Mouse (Mus musculus) yolk sac, embryonic 10.5 days (tissue): ENCODE data around the gene Abcf1.

Experiments
- DNase-seq: peaks from one replicate; pipeline ENCODE4 v3.0.0-alpha.2; 2017; ENCODE audit warnings: low spot score

The Abcf1 gene

DNA sequence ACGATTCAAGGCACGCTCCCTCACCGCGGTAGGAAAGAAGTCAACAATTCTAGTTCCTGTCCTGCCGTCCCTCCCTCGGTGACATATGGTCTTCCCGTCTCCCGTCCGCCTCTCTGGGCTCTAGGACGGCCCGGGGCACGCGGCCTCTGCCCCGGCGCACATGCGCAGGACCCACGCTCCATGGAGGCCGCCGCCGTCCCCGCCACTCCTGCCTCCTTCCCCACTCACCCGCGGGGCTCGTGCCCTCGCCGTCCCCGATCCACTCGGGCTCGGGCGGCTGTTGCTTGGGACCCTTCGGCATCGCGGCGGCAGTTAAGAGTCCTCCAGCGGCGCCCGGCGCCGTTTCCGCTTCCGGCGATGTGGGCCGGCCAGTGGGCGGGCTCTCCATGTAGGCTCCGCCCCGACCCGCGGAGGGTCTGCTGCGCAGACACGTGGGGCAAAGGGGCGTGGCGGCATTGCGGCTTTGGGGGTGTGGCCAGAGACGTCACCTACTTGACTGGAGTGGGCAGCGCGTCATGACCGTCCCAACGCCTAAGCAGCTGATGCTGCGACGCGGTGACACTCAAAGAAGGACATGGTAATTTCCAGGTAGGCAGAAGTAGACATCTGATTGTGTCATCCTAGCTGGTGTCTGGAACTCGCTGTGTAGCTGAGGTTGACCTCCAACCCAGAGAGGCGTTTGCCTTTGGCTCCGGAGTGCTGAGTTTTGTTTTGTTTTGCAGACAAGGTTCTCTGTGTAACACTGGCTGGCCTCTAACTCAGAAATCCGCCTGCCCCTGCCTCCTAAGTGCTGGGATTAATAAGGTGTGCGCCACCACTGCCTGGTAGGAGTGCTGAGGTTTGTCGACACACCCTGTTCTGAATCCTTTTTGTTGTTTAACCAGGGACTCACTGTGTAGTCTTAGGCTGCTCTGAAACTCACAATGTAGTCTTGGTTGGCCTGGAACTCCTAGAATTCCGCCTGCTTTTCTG is at the start of gene Abcf1:
Gene Abcf1, minus strand, starts transcription at position 344 of the 972 bp plus-strand sequence.
- DNase-seq, result peak; percentile 97

DNA sequence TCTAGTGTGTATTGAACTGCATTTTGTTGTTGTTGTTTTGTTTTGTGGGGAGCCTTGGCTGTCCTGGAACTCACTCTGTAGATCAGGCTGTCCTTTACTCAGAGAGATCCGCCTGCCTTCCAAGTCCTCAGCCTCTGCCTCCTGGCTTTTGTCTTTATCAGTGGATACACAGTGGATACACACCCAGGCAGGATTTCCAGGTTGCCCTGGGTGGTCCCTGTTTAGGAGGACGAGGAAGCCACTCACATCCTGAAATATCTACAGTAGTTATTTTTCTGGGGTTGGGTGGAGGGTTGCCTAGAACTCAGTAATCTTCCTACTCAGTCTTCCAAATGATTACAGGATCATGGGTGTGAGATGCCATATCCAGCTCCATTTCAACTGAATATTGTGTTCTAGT is 49.4 kb upstream of the Abcf1 start:
- DNase-seq, result no peak

DNA sequence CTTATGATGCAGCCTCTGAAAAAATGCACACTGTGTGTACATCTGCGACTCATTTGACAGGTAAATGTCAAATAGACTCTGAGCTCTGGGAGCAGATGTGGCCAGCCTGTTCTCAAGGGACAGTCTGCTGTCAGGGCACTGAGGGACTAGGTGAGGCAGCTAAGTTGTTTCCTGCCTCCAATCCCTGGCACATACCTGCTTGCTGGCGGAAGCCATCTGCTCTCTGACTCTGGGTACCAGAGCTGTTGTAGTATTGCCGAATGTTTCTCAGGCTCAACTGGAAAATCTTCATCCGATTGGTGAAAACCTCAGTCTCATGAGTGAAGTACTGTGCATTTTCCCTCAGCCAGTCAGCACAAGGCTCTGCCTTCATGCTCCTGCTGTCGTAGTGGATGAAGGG is 47.5 kb upstream of the Abcf1 start:
- DNase-seq, result no peak

GRCm38 (mm10) chr17:36014977-36015376 is 45.4 kb upstream of the Abcf1 start:
- DNase-seq, result no peak

DNA sequence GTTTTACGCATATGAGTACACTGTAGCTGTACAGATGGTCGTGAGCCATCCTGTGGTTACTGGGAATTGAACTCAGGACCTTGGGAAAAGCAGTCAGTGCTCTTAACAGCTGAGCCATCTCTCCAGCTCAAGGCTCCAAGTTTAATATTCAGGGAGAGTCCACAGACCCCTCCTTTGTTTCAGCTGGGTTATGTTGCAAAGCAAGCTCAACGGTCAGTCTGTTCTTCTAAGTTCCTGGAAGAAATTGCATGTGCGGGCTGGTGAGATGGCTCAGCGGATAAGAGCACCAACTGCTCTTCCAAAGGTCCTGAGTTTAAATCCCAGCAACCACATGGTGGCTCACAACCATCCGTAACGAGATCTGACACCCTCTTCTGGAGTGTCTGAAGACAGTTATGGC is 34.8 kb upstream of the Abcf1 start:
- DNase-seq, result peak; percentile 53

DNA sequence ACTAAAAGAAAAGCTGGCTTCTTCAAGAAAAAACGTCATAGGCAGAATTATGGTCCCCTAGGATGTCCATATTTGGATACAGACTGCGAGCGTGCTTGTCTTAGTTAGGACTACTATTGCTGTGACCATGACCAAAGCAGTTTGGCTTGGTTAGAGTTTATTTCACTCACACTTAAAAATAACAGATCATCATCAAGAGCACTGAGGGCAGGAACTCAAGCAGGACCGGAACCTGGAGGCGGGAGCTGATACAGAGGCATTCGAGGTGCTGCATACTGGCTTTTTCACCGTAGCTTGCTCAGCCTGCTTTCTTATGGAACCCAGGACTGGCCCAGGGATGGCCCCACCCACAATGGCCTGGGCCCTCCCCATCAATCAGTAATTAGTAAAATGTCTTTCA is 33.8 kb upstream of the Abcf1 start:
- no peak for DNase-seq

DNA sequence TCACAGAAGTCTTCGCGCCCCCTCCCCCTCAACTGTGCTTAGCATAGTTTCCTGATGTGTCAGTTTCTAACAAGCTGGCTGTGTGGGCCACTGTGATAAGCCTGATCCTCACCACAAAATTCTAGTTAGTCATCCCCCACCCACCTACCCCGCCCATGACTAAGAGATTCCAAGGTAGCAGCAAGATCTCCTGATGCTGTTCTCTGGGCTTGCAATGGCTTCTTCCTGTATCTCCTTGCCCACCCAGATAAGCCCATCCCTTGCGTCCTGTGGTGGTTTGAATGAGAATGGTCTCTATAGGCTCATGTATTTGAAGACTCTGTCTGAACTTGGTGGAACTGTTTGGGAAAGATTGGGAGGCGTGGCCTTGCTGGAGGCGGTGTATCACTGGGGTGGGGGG is 32.4 kb upstream of the Abcf1 start:
- no peak for DNase-seq

DNA sequence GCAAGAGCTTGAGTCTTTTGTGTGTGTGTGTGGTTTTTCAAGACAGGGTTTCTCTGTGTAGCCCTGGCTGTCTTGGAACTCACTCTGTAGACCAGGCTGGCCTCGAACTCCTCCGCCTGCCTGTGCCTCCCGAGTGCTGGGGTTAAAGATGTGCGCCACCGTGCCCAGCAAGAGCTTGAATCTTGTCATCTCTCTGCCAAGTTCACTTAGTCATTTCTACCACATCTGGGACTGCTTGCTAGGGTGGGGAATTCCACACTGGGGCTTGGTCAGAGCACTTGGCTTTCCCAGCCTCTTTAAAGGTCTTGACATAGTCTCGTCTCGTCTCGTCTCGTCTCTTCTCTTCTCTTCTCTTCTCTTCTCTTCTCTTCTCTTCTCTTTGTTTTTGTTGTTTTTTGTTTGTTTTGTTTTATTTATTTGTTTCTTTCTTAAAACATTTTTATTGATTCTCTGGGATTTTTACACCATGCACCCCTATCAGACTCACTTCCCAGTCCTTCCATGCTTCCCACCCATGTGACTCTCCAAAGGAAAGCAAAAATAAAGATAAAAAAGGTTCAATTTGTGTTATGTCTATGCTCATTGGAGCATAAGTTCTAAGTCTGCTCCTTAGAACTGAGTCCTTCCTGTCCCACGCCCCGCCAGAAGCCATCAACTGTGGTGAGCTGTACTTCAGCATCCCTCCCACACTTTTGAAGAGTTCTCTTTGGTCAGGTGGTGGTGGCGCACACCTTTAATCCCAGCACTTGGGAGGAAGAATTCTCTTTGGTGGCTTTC is 31.7 kb upstream of the Abcf1 start:
- no peak for DNase-seq

GRCm38 (mm10) chr17:36000349-36000748 is 30.8 kb upstream of the Abcf1 start:
- no peak for DNase-seq

DNA sequence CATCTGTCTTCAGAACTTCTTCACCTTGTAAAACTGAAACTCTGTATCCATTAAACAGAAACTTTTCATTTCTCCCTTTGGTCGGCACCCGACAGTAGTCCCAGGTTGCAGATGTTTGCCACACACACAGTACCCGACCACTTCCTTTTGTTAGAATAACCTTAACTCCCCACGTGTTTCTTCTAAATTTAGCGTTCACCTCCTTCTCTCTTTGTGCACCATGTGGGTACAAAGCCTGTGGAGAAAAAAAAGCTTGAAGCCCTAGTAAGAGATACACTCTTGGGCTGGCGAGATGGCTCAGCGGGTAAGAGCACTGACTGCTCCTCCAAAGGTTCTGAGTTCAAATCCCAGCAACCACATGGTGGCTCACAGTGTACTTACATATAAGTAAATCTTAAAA is 29.8 kb upstream of the Abcf1 start:
- no peak for DNase-seq

- no peak for DNase-seq
Measured at GRCm38 (mm10) chr17:35998545-35999305, 29.2 kb upstream of the Abcf1 start.

DNA sequence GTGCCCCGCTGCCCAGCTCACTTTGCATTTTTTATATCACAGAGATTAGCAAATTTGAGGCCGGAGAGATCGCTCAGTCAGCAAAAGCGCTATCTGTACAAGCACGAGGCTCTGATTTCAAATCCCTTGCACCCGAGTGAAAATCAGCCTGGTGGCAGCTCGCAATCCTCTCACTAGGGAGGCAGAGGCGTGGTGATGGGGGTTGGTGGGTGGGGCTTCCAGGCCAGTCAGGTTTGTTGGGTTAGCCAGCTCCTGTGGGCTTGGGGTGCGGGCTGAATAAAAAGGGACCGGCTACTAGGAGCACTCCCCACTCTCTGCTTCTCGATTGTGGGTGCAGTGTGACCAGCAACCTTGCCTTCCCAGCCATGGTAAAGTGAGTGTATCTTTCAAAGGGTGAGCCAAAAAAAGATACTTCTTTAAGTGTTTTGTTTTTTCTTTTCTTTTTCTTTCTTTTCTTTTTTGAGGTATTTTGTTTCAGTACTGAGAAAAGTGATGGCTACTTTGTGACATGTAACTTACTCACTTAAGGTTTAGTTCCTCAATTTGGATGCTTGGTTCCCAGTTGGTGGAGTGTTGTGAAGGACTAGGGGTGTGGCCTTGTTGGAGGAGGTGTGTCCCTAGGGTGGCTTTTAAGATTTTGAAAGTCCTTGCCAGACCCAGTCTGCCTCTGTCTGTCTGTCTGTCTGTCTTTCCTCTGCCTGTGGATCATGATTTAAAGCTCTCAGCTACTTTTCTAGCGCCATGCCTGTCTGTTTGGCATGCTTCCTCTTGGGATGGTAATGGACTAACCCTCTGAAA is 28.4 kb upstream of the Abcf1 start:
- no peak for DNase-seq

DNA sequence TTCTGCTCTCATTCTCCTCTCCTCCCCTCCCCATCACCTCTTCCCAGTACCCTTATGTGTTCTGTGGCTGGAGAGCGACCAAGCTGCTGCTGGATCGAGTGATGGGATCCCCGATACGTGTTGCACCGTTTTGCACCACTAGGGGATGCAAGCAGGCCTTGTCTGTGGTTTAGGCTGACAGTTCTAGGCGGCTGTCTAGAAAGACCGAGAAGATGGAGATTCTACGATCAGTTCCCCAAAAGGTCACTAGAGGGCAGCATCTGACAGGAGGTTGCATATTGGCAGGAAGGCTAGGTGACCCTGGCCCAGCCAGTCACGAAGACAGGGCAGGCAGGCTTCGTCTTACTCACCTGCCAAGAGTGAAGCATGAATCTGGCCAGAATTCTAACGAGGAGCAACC is 27.4 kb upstream of the Abcf1 start:
- peak; percentile 93 for DNase-seq

- no peak for DNase-seq
Measured at GRCm38 (mm10) chr17:35994879-35995240, 25.3 kb upstream of the Abcf1 start.

DNA sequence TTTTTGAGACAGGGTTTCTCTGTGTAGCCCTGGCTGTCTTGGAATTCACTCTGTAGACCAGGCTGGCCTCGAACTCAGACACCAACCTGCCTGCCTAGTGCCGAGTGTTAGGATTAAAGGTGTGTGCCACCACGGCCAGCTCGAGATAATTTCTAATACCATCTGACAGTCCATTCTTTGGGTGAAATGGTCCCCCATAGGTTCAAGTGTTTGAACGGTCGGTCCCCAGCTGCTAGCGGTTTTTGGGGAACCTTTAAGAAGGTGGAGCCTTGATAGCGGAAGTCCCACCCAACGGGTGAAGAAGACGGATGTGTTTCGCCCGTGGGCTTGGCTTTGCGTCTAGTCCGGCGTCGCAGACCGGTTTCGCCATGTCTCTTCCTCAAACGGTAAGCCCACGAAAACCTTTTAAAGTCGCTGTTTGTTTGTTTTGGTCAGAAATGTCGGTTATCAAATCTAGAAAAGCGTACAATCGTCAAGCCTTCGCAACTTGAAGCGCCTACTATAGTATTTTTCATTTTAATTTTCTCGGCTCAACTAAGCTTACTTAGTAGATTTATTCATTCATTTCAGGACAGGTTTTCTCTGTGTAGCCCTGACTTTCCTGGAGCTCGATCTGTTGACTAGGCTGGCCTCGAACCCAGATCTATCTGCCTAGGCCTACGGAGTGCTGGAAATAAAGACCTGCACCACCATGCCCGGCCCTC is 24.8 kb upstream of the Abcf1 start:
- peak; percentile 83 for DNase-seq

DNA sequence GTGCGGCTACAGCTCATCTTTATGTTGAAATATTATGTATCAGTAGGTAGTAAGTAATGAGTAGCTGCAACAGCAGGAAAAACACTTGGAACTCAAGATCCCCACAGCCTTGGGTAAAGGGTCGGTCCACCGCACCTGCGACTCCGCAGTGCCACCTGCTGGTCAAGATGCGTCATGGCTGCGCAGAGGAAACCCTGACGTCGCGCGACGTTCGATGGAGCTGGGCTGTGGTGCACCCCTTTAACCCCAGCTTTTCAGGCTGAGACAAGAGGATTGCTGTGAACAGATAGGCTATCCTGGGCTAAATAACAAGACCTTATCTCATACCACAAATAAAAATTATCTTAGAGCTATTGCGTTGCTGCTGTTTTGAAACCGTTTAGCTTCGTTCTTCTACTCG is 24.1 kb upstream of the Abcf1 start:
- DNase-seq, result peak; percentile 72

- DNase-seq, result no peak
Measured at GRCm38 (mm10) chr17:35991781-35992180, 22.2 kb upstream of the Abcf1 start.

DNA sequence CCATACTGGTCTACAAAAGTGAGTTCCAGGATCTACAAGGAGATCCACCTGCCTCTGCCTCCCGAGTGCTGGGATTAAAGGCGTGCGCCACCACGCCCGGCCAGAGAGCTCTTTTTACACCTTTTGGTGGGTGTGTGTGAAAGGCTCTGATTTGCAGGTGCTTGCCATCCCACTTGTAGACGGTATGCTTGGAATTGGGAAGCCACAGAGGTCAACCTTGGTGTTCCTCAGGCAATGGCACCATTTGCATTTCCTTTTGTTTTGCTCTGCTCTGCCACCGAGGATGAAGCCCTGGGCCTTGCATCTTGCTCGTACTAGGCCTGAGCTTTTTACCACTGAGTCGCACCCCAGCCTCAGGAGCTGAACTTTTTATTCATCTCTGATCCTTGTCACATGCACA is 12.2 kb upstream of the Abcf1 start:
- DNase-seq, result no peak

- DNase-seq, result no peak
Measured at GRCm38 (mm10) chr17:35980363-35980754, 10.8 kb upstream of the Abcf1 start.

GRCm38 (mm10) chr17:35979401-35980362 is 10.1 kb upstream of the Abcf1 start, which contains the start of the genes Gnl1 and Prr3:
TSS of gene Gnl1 (plus strand) at chr17:35979851.
TSS of gene Prr3 (minus strand) at chr17:35980236.
- DNase-seq, result peak; percentile 97
